In the genomic region with DNA sequence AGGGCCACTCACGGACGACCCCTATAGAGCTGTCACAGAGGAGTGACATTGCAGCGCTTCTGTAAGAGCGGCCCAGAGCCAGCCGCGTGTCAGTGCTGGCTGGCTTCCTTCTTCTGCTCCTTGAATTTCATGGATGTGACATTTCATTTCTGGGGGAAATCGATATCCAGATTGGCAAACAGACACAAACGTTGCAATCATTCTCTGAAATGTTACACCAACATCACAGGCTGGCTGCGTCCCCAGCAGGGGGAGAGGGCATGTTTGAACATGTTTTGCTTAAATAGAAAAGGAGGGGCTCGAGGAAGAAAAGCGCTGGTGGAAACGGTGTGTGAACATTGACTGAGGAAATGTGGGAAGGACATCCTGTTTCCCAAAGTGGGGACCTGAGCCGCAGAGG, we compare ENCODE assay signal across 15 mouse cellular contexts.
"Had no signal": no experiment of that assay in that cellular context is flagged by ENCODE, and none has a peak within 500 bp of the region (broad histone marks: within the 10 kb centered on the region; RNA-seq: fewer than 3 reads in every experiment).

No protein-coding gene starts in this region.

- ATAC-seq: intestine, embryonic 15.5 days had no signal

- H3K4me2 ChIP-seq: intestine, embryonic 15.5 days; limb, embryonic 15.5 days; liver, embryonic 15.5 days; lung, embryonic 14.5 days; midbrain, embryonic 11.5 days; neural tube, embryonic 15.5 days had no signal

- H3K27ac ChIP-seq: intestine, embryonic 15.5 days; left cerebral cortex, adult 2 months; limb, embryonic 15.5 days; liver, embryonic 15.5 days; neural tube, embryonic 15.5 days had no signal

- H3K36me3 ChIP-seq: intestine, embryonic 15.5 days; limb, embryonic 15.5 days; liver, embryonic 15.5 days; neural tube, embryonic 15.5 days had no signal

- H3K4me1 ChIP-seq: intestine, embryonic 15.5 days; limb, embryonic 15.5 days; liver, embryonic 15.5 days had no signal

- H3K4me3 ChIP-seq: intestine, embryonic 15.5 days; left cerebral cortex, adult 2 months; limb, embryonic 15.5 days; liver, embryonic 15.5 days; myocyte; neural tube, embryonic 15.5 days had no signal

- H3K9me3 ChIP-seq: intestine, embryonic 15.5 days; limb, embryonic 15.5 days; liver, embryonic 15.5 days; neural tube, embryonic 15.5 days had no signal

- H3K27me3 ChIP-seq: intestine, embryonic 15.5 days; limb, embryonic 15.5 days; liver, embryonic 15.5 days; neural tube, embryonic 15.5 days had no signal

- DNase-seq: kidney, adult 18-20 months; kidney, postnatal 14 days; lung, embryonic 14.5 days; lung, postnatal 10 days; lung, postnatal 4 days; right cerebral cortex, adult 18-20 months; right cerebral cortex, postnatal 25 days; thymus, postnatal 36 days had no signal

- H3K9ac ChIP-seq: intestine, embryonic 15.5 days; limb, embryonic 15.5 days; liver, embryonic 15.5 days; lung, embryonic 14.5 days; neural tube, embryonic 15.5 days had no signal
